Mouse (Mus musculus) liver (tissue): Measurements from ENCODE around the gene Fbxo39.

Experiments
- DNase-seq: peaks from one replicate; pipeline ENCODE4 v3.0.0-alpha.2; 2020; ENCODE audit warnings: mixed read lengths

The Fbxo39 gene

DNA sequence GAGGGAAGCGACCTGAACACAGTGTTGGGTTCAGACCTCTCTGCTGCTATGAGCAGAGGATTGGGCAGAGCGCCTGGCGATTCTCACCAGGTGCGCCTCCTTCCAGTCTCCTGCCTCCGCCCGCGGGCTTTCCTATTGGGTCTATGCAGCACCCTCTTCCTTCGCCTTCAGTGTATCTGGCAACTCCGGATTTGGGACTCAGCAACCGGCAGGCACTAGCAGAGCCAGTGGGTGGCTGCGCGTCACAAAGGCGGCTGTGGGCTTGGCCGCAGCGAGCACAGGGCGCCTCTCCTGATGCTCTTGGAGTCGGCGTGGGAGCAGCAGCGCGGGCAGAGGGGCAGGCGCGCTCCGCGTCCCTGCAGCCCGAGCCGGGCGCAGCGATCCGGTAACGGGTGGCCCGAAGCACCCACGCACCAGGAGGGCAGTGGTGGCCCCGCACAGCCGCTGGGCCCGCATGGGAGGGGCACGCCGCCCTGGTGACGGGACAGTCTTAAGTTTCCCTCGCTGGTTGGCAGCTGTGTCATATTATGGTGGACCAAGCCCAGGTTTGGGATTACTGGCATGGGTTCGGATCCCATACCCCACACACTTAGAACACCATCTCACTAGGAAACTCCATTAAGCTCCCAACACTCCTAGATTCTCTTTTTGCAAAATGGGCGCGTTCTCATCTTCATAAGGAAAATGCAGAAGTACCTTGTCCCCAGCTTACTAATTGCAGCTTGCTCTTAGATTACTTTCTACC is at the start of gene Fbxo39:
Gene Fbxo39 (plus strand): TSS at position 294 of the 745 bp plus-strand sequence.
- DNase-seq, result no peak

DNA sequence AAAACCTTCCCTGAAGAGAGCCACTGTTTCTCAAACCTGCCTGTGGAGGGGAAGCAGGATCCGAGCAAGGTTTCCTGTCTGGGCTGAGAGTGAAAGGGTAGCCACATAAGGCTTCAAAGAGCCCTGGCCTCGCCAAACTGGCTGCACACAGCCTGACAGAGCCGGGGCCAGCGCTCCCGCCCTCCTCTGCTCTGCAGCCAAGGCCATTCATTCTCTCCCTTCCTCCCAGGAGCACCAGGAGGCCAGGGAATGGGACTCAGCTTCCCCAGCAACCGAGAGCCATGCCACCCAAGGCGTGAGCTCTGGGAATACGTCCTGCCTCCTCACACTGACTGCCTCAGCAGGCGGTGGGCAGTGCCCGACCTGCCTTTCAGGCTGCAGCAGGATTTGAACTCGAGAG is 48.8 kb upstream of the Fbxo39 start:
- no peak for DNase-seq

- DNase-seq, result peak; percentile 40
Measured at GRCm38 (mm10) chr11:72266207-72266959, 47.9 kb upstream of the Fbxo39 start.

- DNase-seq, result no peak
Measured at GRCm38 (mm10) chr11:72266960-72267560, 47.2 kb upstream of the Fbxo39 start, which contains the start of gene Slc13a5. Gene Slc13a5 (minus strand): TSS chr11:72267222.

- DNase-seq, result no peak
Measured at GRCm38 (mm10) chr11:72271761-72272160, 42.5 kb upstream of the Fbxo39 start.

- DNase-seq, result no peak
Measured at GRCm38 (mm10) chr11:72273341-72273740, 40.9 kb upstream of the Fbxo39 start.

GRCm38 (mm10) chr11:72281143-72281851 is 32.9 kb upstream of the Fbxo39 start:
- DNase-seq, result no peak

- no peak for DNase-seq
Measured at GRCm38 (mm10) chr11:72281852-72282400, 32.3 kb upstream of the Fbxo39 start.

DNA sequence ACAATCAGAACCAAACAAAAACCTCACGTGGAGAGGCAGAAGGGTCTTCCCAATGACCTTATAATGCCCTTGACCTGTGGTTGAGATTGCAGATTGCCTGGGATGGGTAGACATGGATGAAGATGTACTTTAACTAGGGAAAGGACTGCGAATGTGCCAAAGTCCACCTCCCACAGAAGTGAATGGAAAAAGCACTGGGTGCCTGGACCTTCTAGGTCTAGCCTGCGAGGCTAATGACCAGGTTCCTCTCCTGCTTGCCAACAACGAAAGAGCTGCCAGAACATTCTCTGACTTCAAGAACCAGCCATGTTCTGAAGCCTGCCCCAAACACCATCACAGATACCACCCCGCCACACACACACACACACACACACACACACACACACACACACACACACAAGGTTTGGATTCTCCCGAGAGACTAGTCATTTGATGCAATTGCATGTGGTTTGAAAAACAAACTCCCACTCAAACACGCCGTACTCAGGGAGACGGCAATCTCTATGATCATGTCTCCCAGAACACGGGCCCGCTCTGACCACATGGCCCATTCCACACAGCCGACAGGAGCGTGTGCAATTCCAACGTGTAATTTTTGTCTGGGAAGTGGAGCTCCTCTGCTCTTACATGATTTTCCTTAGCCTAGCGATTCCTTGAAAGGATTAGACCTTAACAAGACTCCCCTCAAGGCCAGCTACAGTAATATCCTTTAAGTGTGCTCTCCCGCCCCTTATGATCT is 30.6 kb upstream of the Fbxo39 start:
- DNase-seq, result no peak

DNA sequence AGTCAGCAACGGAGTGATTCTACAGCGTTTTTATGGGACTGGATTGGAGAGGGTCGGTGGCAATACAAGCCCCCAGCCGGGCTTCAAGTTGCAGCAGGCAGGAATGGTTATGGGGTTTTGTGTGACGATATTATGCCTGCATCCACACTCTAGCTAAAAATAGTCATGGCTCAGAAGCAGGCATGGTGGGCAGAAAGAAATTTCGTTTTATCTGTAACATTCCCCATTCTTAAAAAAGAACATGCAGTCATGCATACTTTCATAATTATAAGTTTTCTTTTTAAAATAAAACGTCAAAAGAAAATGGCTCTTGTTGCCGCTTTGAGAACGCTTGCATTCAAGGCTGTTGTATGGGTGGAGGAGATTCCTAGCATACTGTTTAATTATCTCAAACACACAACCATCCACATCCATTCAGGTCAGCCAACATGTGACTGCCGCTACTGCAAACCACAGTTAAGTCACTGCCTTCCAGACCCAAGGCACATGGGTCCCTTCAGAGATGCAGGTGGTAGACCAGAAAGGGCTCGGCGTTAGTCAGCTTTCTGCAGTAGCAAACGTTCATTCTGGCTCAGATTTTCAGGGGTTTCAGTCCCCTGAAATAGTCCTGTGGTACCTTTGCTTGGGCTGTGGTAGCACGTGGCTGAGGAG is 29.6 kb upstream of the Fbxo39 start:
- no peak for DNase-seq

DNA sequence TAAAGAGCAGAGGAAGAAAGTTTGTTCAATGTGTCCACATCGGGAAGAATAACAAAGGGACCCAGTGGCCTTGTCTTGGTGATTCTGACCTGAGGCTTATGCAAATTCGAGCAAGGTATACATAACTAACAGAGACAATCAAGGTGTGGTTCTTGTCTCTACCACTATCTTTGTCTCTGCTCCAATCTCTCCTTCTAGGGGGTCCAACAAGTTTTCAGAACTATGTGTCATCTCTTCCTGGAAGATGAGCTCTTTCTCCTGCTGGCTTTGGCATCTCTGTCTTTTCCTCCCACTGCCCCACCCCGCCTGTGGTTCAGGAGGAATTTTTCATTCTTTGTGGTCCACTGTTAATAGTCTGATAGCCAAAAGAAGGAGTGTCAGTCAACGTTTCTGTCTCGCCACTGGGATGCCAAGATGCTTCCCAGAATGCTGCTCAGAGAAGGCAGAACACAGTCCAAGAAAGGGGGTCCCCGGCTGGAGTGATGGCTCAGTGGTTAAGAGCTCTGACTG is 28.2 kb upstream of the Fbxo39 start:
- DNase-seq, result no peak

GRCm38 (mm10) chr11:72286651-72287050 is 27.6 kb upstream of the Fbxo39 start:
- DNase-seq, result no peak

DNA sequence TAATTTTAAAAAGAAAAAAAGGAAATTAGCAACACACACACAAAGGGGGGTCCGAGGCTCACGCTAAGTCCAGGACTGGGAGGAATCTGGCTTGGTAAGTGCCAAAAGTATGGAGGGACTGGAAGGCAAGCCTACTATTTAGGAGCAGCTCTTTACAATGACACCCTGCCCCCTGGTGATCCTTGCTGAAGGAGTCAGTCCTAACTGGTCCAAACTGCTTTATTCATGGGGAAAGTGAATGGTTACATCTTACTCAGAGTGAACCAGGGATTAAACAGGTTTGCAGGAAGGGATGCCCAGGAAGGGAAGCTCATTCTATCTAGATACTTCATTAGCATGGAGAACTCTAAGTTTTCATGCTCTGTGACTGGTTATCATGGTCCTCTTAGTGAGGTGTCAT is 27.1 kb upstream of the Fbxo39 start:
- no peak for DNase-seq

GRCm38 (mm10) chr11:72287543-72287942 is 26.7 kb upstream of the Fbxo39 start:
- DNase-seq, result no peak

DNA sequence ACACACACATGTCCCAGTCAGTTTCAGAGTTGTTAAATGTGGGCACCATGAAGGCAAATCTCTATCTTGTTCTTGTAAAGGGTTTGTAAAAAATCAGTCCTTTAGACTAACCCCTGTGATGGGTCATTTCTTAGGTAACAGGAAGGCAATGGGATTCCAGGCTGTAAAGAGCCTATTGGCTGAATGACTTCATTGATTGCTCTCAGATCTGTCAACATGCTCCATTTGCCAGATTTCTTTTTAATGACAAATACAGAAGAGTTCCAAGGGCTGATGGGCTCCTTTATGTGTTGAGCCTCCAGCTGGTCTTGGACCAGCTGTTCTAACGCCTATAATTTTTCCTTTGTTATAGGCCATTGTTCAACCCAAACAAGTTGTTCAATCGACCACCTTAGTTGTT is 21.1 kb upstream of the Fbxo39 start:
- no peak for DNase-seq

GRCm38 (mm10) chr11:72301334-72301733 is 12.9 kb upstream of the Fbxo39 start, which contains the start of gene Xaf1:
Gene Xaf1 (plus strand): TSS chr11:72301629.
- DNase-seq, result peak; percentile 17

DNA sequence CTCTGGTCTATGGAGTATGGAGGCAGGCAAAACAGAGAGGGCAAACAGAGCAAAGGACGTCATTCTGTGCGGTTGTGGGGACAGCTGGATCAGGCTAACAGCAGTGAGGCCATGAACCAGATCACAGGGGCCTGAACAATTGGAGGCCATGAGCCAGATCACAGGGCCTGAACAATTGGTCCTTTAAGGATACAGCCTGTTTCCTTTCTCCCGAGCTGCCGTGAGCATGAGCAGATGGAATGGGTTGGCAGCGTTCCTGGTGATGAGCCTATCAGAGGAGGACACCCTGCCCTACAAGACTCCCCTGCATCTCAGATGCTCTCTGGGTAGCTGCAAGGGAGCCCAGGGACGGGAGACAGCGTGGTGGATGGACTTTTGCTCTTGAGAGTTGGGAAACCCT is 12.0 kb upstream of the Fbxo39 start:
- DNase-seq, result no peak

- no peak for DNase-seq
Measured at GRCm38 (mm10) chr11:72307461-72307860, 6.8 kb upstream of the Fbxo39 start.

GRCm38 (mm10) chr11:72308982-72309381 is 5.3 kb upstream of the Fbxo39 start:
- DNase-seq, result no peak

DNA sequence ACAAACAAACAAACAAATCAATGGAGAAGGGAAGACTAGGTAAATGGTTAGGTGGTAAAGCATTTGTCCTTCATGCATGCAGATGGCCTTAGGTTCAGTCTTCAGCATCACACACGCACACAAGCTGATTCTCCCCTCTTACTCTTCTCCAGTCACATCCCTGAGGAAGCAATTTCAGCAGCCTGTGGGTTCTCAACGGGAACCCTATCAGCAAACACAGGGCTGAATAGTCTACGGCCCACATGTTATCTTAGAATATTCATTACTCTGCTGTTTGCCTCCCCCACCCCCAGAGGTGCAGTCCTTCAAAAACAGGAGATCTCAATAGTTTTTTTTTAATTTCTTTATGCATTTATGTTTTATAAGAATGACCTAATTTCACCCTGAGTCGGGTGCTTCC is 3.8 kb upstream of the Fbxo39 start:
- no peak for DNase-seq

DNA sequence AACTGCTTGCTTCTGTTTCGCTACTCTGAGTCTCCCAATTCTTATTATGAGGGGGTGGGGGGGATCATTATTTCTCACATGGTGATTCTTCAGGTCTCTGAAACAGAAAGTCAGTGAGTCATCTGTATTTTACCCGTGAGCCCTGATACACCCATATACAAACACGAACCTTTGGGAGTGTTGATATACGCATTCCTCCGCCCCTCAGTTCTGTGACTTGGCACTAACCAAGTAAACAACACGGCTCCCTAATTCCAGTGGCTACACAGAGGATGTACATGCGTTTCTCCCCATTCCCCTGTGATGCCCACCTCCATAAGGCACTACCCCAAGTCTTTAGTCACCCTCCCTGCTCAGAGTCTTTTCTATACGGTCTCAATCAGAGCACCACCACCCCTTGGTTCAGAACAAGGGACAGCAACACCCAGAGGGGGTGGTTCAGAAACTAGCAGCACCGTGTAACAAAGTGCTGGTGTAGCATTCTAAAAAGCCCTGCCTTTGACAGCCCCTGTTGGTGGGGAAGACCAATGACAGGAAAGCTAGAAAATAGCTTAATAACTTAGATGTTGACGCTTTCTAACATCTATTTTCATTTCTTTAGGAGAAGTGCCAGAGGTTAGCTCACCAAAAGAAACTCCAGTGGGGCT is 2.8 kb upstream of the Fbxo39 start:
- DNase-seq, result no peak
